Mouse (Mus musculus): ENCODE results near the gene D430042O09Rik.

DNA sequence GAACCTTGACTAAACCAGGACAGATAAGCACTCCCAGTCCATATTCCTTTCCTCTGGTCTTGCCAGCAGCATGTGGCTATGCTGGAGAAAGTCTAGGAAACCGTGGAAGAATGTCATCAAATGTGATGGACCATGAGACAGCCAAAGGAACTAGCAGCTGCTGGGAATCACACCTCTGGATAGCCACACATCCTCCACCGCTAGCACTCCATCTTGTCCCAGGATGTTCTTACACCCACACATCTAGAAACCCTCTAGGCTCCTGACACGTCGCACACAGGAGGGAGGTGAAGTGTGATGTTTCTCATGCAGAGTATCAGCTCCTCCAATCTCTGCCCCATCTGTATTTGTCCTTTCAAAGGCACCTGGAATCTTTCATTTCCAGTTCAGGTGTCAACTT is 17.2 kb upstream of the D430042O09Rik start:
- TF ChIP-seq POLR2A (IDR thresholded peaks at IDR 0.05; ENCODE audit: low read depth, low read length) (no peak), CTCF (IDR thresholded peaks at IDR 0.05; ENCODE audit: extremely low read depth, insufficient read length, insufficient replicate concordance, low read depth, low read length) (no peak)
